Mouse (Mus musculus): ENCODE data around the gene Iqcg. TPM values are rescaled to one million over a fixed set of nuclear protein-coding genes. Genes with fewer than 3 reads are reported as not detected.
A peak's percentile ranks its signal among the peaks of the same experiment; 100 is the strongest.

Gene Iqcg
- polyA plus RNA-seq, 1 experiment from 2014 or later, result 2.5 TPM

DNA sequence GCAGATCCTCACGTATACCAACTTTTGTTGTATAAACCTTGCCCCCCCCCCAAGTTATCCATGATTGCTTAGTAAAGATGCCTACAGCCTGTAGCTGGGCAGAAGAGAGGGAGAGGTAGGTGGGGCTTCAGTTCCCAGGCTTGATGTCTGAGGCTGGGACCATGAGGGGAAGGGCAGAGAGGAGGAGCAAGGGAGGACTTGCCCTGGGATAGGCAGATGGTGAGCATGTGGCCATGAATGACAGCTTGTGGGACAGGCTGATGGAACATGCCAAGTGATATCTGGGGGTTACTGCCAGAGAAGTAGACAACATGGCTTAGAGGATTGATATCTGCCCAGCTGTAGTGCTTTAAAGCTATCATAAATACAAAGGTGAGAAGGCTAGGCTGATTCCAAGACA is 8.0 kb downstream of the Iqcg start:
- no peaks in the 10 kb centered on the region for H3K27me3 ChIP-seq (ENCODE audit: control insufficient read depth, insufficient read depth, low read length)
- 95% methylated on average over 1 of the region's 1 CpGs for WGBS
- ATAC-seq (ENCODE audit: insufficient number of reproducible peaks, low FRiP score, low TSS enrichment, low read depth), result no peak

DNA sequence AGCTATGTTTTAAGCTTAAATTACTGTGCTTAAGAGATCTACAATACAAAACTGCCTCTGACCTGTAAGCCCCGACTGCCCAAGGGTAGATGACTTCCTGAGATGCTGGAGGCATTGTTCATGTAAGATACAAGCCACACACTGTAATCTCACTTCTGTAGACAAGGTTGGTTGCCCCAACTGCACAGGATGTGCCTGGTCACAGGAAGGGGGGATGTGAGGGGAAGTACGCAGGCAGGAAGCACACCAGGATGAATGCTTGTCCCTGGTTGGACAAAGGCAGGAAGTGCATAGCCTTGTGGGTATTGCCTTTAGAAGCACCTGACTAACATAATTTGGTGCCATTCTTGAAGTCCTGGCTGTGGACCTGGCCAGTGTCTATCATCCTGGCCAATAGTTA is 12.8 kb downstream of the Iqcg start:
- Histone ChIP-seq H3K9ac (ENCODE audit: low read length) (no peak overlapping the region), H3K36me3 (ENCODE audit: control insufficient read depth, insufficient read depth, low read length) (no peaks in the 10 kb centered on the region), H3K4me3 (ENCODE audit: low read depth, low read length) (no peak overlapping the region), H3K4me1 (ENCODE audit: control insufficient read depth, insufficient read depth, low read length) (no peaks in the 10 kb centered on the region), H3K27me3 (ENCODE audit: control insufficient read depth, insufficient read depth, low read length) (no peaks in the 10 kb centered on the region), H3K27ac (replicated peaks; ENCODE audit: low read depth, low read length) (no peak overlapping the region), H3K9me3 (ENCODE audit: control insufficient read depth, low read length) (no peaks in the 10 kb centered on the region), H3K4me2 (ENCODE audit: low read depth, severe bottlenecking) (no peak overlapping the region)
- 77% methylated on average over 2 of the region's 2 CpGs for WGBS
- ATAC-seq (ENCODE audit: insufficient number of reproducible peaks, low FRiP score, low TSS enrichment, low read depth) (no peak), DNase-seq (ENCODE audit: low spot score) (no peak)

More for the DNA sequence above, 8.0 kb downstream of the Iqcg start:
- Histone ChIP-seq H3K36me3 (ENCODE audit: control insufficient read depth, insufficient read depth, low read length) (no peaks in the 10 kb centered on the region), H3K4me2 (ENCODE audit: low read depth, severe bottlenecking) (no peak overlapping the region), H3K9ac (ENCODE audit: low read length) (no peak overlapping the region), H3K4me1 (ENCODE audit: control insufficient read depth, insufficient read depth, low read length) (no peaks in the 10 kb centered on the region), H3K4me3 (ENCODE audit: low read depth, low read length) (no peak overlapping the region), H3K9me3 (ENCODE audit: control insufficient read depth, low read length) (no peaks in the 10 kb centered on the region), H3K27ac (replicated peaks; ENCODE audit: low read depth, low read length) (no peak overlapping the region)
- no peak for DNase-seq (ENCODE audit: low spot score)

DNA sequence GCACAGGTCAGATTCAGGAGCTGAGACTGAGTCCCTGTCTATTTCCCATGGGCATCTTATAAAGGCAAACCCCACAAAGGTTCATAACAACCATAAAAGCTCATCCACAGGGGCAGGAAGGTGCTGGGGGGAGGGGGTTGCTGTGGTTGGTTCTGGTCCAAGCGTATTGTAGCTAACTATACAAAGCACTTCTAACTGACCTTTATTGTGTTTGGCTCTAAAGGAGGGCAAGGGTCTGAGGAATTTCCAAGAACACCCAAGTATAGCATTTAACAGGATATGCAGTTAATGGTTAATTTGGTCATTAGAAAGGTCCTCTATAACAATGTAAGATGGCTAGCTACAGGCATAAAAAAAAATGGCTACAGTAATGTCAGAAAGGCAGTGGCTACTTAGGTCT is 13.3 kb downstream of the Iqcg start:
- Histone ChIP-seq H3K4me2 (ENCODE audit: low read depth, severe bottlenecking) (no peak overlapping the region), H3K9ac (ENCODE audit: low read length) (no peak overlapping the region), H3K9me3 (ENCODE audit: control insufficient read depth, low read length) (no peaks in the 10 kb centered on the region), H3K27me3 (ENCODE audit: control insufficient read depth, insufficient read depth, low read length) (no peaks in the 10 kb centered on the region), H3K36me3 (ENCODE audit: control insufficient read depth, insufficient read depth, low read length) (no peaks in the 10 kb centered on the region), H3K4me3 (ENCODE audit: low read depth, low read length) (no peak overlapping the region), H3K4me1 (ENCODE audit: control insufficient read depth, insufficient read depth, low read length) (no peaks in the 10 kb centered on the region), H3K27ac (replicated peaks; ENCODE audit: low read depth, low read length) (no peak overlapping the region)
- no peak for ATAC-seq (ENCODE audit: insufficient number of reproducible peaks, low FRiP score, low TSS enrichment, low read depth)
- 72% methylated on average over 1 of the region's 1 CpGs for WGBS
- no peak for DNase-seq (ENCODE audit: low spot score)

DNA sequence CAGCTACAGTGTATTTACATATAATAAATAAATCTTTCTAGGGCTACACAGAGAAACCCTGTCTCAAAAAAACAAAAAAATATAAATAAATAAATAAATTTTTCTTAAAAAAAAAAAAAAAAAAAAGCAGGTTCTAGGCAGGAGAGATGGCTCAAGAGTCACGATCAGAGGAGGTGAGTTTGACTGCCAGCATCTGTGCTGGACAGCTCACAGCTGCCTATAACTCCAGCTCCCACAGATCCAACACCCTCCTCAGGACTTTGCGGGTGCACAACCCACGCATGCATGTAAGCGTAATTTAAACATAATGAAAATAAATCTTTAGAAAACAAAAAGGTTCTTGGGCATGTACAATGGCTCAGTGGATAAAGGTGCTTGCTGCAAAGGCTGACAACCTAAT is 20.0 kb downstream of the Iqcg start:
- no peak overlapping the region for H3K4me2 ChIP-seq (ENCODE audit: low read depth, severe bottlenecking)
- no peaks in the 10 kb centered on the region for H3K27me3 ChIP-seq (ENCODE audit: control insufficient read depth, insufficient read depth, low read length)
- no peaks in the 10 kb centered on the region for H3K9me3 ChIP-seq (ENCODE audit: control insufficient read depth, low read length)
- no peaks in the 10 kb centered on the region for H3K36me3 ChIP-seq (ENCODE audit: control insufficient read depth, insufficient read depth, low read length)
- DNase-seq (ENCODE audit: low spot score) (no peak), ATAC-seq (ENCODE audit: insufficient number of reproducible peaks, low FRiP score, low TSS enrichment, low read depth) (0 out of 2 replicates have a peak, but pooled peaks have one; percentile 6)
- H3K9ac ChIP-seq (ENCODE audit: low read length), result no peak overlapping the region
- H3K4me1 ChIP-seq (ENCODE audit: control insufficient read depth, insufficient read depth, low read length), result no peaks in the 10 kb centered on the region
- 76% methylated on average over 4 of the region's 4 CpGs for WGBS
- H3K4me3 ChIP-seq (ENCODE audit: low read depth, low read length), result no peak overlapping the region
- H3K27ac ChIP-seq (replicated peaks; ENCODE audit: low read depth, low read length), result no peak overlapping the region

DNA sequence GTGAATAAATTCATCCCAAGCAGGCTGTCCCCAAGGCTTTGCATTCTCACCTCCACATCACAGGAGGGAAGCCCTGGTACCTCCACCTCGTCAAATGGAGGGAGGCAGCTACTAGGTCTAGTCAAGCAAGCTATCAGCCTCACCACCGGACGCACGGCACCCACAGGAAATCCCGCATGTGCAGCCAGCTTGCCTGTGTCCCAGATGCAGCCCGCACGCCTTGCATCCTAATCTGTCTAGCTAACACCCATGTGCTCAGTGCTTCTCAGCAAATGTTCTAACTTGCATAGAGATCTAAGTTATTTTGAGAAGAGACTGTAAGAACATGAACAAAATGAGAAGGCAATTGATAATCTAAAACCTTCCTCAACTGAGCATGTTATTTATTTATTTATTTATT is 29.7 kb downstream of the Iqcg start:
- ATAC-seq (ENCODE audit: insufficient number of reproducible peaks, low FRiP score, low TSS enrichment, low read depth) (no peak), DNase-seq (ENCODE audit: low spot score) (no peak)
- Histone ChIP-seq H3K36me3 (ENCODE audit: control insufficient read depth, insufficient read depth, low read length) (no peaks in the 10 kb centered on the region), H3K4me2 (ENCODE audit: low read depth, severe bottlenecking) (no peak overlapping the region), H3K9ac (ENCODE audit: low read length) (no peak overlapping the region), H3K4me1 (ENCODE audit: control insufficient read depth, insufficient read depth, low read length) (no peaks in the 10 kb centered on the region), H3K4me3 (ENCODE audit: low read depth, low read length) (no peak overlapping the region), H3K27ac (replicated peaks; ENCODE audit: low read depth, low read length) (no peak overlapping the region), H3K9me3 (ENCODE audit: control insufficient read depth, low read length) (no peaks in the 10 kb centered on the region), H3K27me3 (ENCODE audit: control insufficient read depth, insufficient read depth, low read length) (no peaks in the 10 kb centered on the region)
- 84% methylated on average over 7 of the region's 7 CpGs for WGBS

DNA sequence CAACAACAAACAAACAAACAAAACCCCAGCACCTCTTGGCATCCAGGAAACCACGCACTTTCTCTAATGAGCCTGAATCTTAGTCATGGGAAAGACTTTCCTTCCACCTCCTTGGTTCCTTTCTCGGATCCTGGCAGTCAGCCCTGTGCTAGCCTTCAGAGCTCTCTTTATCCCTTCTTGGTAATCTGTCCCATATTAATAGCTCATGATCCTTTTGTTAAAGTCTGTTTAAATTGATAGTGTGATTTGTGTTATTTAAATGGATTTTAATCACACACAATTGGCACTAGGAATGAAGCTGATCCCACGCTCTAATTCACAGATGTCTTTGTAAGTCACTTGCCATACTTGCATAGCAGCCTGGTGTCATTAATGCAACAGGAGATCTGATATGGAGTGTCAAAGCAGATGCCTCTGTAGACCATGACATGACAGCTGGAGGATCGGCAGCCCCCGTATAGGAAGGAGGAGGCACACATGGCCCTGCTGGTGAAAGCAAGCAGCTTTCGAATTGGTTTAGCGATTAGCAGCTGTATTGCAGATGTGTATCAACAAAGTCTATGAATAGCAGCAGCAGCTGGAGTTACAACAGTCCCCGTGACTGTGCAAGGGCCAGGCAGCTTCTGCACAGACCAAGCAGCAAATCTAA is 31.4 kb downstream of the Iqcg start:
- DNase-seq (ENCODE audit: low spot score) (no peak), ATAC-seq (ENCODE audit: insufficient number of reproducible peaks, low FRiP score, low TSS enrichment, low read depth) (no peak)
- no peaks in the 10 kb centered on the region for H3K27me3 ChIP-seq (ENCODE audit: control insufficient read depth, insufficient read depth, low read length)
- no peak overlapping the region for H3K9ac ChIP-seq (ENCODE audit: low read length)
- WGBS, result 78% methylated on average over 8 of the region's 8 CpGs
- H3K4me1 ChIP-seq (ENCODE audit: control insufficient read depth, insufficient read depth, low read length), result no peaks in the 10 kb centered on the region
- no peak overlapping the region for H3K4me3 ChIP-seq (ENCODE audit: low read depth, low read length)
- H3K4me2 ChIP-seq (ENCODE audit: low read depth, severe bottlenecking), result no peak overlapping the region
- H3K27ac ChIP-seq (replicated peaks; ENCODE audit: low read depth, low read length), result no peak overlapping the region
- no peaks in the 10 kb centered on the region for H3K36me3 ChIP-seq (ENCODE audit: control insufficient read depth, insufficient read depth, low read length)
- no peaks in the 10 kb centered on the region for H3K9me3 ChIP-seq (ENCODE audit: control insufficient read depth, low read length)

DNA sequence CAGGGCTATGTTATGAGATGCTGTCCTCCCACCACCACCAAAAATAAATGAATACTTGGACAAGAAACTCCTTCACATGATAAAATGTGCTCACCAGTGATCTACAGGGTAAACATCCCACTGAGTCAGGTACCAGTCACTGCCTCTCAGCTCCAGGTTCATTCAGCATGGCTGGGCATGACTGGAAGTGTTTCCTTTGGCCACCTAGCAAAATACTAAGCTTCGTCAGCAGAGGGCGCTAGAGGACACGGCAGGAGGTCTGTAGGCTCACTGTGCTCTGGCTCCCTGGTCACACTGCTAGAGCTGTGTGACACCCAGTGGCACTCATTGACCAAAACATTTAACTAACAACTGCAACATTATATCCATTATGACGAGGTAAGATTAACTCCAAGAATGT is 32.3 kb downstream of the Iqcg start:
- no peaks in the 10 kb centered on the region for H3K36me3 ChIP-seq (ENCODE audit: control insufficient read depth, insufficient read depth, low read length)
- no peaks in the 10 kb centered on the region for H3K9me3 ChIP-seq (ENCODE audit: control insufficient read depth, low read length)
- ATAC-seq (ENCODE audit: insufficient number of reproducible peaks, low FRiP score, low TSS enrichment, low read depth) (no peak), DNase-seq (ENCODE audit: low spot score) (peak; percentile 93)
- no peak overlapping the region for H3K27ac ChIP-seq (replicated peaks; ENCODE audit: low read depth, low read length)
- H3K9ac ChIP-seq (ENCODE audit: low read length), result no peak overlapping the region
- H3K4me1 ChIP-seq (ENCODE audit: control insufficient read depth, insufficient read depth, low read length), result no peaks in the 10 kb centered on the region
- WGBS, result 6% methylated on average over 4 of the region's 4 CpGs
- no peak overlapping the region for H3K4me3 ChIP-seq (ENCODE audit: low read depth, low read length)
- H3K27me3 ChIP-seq (ENCODE audit: control insufficient read depth, insufficient read depth, low read length), result no peaks in the 10 kb centered on the region
- H3K4me2 ChIP-seq (ENCODE audit: low read depth, severe bottlenecking), result no peak overlapping the region

DNA sequence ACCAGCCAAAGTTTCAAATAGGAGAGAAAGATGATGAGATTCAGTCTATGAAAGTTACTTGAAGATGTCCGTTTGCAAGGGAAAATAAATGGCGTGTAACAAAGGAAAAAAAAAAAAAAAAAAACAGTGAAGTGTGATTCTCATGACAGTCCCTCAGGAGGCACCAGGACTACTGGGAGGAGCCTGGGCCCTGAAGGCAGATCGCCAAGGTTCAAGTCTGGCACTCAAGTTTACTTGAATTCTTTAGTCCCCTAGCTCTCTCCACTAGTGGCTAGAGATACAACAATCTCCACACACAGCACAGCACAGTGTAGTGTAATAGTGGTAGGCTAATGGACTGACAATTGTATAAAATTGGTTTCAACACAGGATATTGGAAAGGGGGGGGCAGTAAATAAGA is 34.6 kb downstream of the Iqcg start:
- no peak overlapping the region for H3K4me2 ChIP-seq (ENCODE audit: low read depth, severe bottlenecking)
- no peak overlapping the region for H3K4me3 ChIP-seq (ENCODE audit: low read depth, low read length)
- no peaks in the 10 kb centered on the region for H3K4me1 ChIP-seq (ENCODE audit: control insufficient read depth, insufficient read depth, low read length)
- no peaks in the 10 kb centered on the region for H3K9me3 ChIP-seq (ENCODE audit: control insufficient read depth, low read length)
- no peaks in the 10 kb centered on the region for H3K36me3 ChIP-seq (ENCODE audit: control insufficient read depth, insufficient read depth, low read length)
- H3K27ac ChIP-seq (replicated peaks; ENCODE audit: low read depth, low read length), result no peak overlapping the region
- ATAC-seq (ENCODE audit: insufficient number of reproducible peaks, low FRiP score, low TSS enrichment, low read depth), result no peak
- no peaks in the 10 kb centered on the region for H3K27me3 ChIP-seq (ENCODE audit: control insufficient read depth, insufficient read depth, low read length)
- DNase-seq (ENCODE audit: low spot score), result no peak
- 84% methylated on average over 3 of the region's 3 CpGs for WGBS
- no peak overlapping the region for H3K9ac ChIP-seq (ENCODE audit: low read length)

DNA sequence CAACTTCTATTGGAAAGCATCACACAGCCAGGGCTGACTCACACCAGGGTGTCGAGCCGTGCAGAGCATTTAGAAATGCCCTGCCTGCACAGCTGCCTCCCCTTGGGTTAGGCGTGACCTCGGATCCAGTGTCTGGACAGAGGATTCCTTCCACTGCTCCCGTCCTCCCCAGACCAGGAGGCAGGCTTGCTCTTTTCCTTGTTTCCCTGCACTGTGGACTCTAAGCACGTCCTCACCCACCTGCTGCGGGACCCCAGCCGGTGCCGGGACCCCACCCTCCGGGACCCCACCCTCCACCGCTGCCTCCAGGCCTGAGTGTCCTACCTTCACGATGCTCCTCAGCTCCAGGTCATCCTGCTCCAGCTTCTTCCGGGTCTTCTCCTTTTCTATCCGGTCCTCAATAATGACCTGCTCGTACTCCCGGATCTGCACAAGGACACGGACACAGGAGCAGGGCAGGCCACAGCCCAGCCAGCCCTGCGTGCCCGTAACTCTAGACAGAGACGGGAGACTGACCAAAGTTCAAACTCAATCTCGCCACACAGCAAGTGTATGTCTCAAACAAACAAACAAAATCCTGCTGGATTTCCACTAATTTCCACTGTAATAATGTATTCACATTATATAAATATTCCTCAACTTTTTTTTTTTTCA is 36.8 kb downstream of the Iqcg start:
- Histone ChIP-seq H3K4me3 (ENCODE audit: low read depth, low read length) (no peak overlapping the region), H3K4me1 (ENCODE audit: control insufficient read depth, insufficient read depth, low read length) (no peaks in the 10 kb centered on the region), H3K9me3 (ENCODE audit: control insufficient read depth, low read length) (no peaks in the 10 kb centered on the region), H3K9ac (ENCODE audit: low read length) (no peak overlapping the region), H3K36me3 (ENCODE audit: control insufficient read depth, insufficient read depth, low read length) (no peaks in the 10 kb centered on the region), H3K27ac (replicated peaks; ENCODE audit: low read depth, low read length) (no peak overlapping the region), H3K4me2 (ENCODE audit: low read depth, severe bottlenecking) (no peak overlapping the region), H3K27me3 (ENCODE audit: control insufficient read depth, insufficient read depth, low read length) (no peaks in the 10 kb centered on the region)
- WGBS, result 78% methylated on average over 21 of the region's 21 CpGs
- DNase-seq (ENCODE audit: low spot score), result no peak
- no peak for ATAC-seq (ENCODE audit: insufficient number of reproducible peaks, low FRiP score, low TSS enrichment, low read depth)
